Mouse (Mus musculus) limb, embryonic 11.5 days (tissue): ENCODE results near the gene Asf1b. TPM values are rescaled to one million over a fixed set of nuclear protein-coding genes. Genes with fewer than 3 reads are reported as not detected.

ENCODE experiments used
- ATAC-seq: fragments of 200-750 bp; cut with Nextera tagmentation; 2 replicates; pipeline ENCODE4 v1.8.0; 2017; ENCODE audit warnings: low read depth; ENCODE audit not compliant: insufficient number of reproducible peaks, low FRiP score, low TSS enrichment
- DNase-seq: peaks from one replicate; pipeline ENCODE4 v3.0.0-alpha.2; 2015; ENCODE audit warnings: low spot score
- H3K27ac ChIP-seq: fragments of 300-500 bp; sonication (generic); replicated peaks from 2 replicates; pipeline ENCODE4 v1.5.1; 2014; ENCODE audit warnings: low read depth, mild to moderate bottlenecking, low read length
- H3K27me3 ChIP-seq: fragments of 300-500 bp; sonication (generic); 2 replicates; pipeline ENCODE4 v1.6.1; 2014; ENCODE audit warnings: mild to moderate bottlenecking, low read length, mixed read lengths; ENCODE audit not compliant: control insufficient read depth, insufficient read depth
- H3K36me3 ChIP-seq: fragments of 300-500 bp; sonication (generic); 2 replicates; pipeline ENCODE4 v1.6.1; 2014; ENCODE audit warnings: mild to moderate bottlenecking, low read length, moderate library complexity, mixed read lengths; ENCODE audit not compliant: control insufficient read depth, insufficient read depth
- H3K4me1 ChIP-seq: fragments of 300-500 bp; sonication (generic); 2 replicates; pipeline ENCODE4 v1.6.1; 2014; ENCODE audit warnings: low read length, mixed read lengths; ENCODE audit not compliant: control insufficient read depth, insufficient read depth
- H3K4me2 ChIP-seq: fragments of 300-500 bp; sonication (generic); 2 replicates; pipeline ENCODE4 v1.6.1; 2014; ENCODE audit warnings: low read depth, mild to moderate bottlenecking, moderate library complexity; ENCODE audit not compliant: severe bottlenecking
- H3K4me3 ChIP-seq: fragments of 300-500 bp; sonication (generic); 2 replicates; pipeline ENCODE4 v1.5.1; 2014; ENCODE audit warnings: low read depth, low read length
- H3K9ac ChIP-seq: fragments of 300-500 bp; sonication (generic); 2 replicates; pipeline ENCODE4 v1.6.1; 2014; ENCODE audit warnings: mild to moderate bottlenecking, low read length
- H3K9me3 ChIP-seq: fragments of 300-500 bp; sonication (generic); 2 replicates; pipeline ENCODE4 v1.6.1; 2016; ENCODE audit warnings: low read length; ENCODE audit not compliant: control insufficient read depth
- WGBS: fragments of 180-500 bp; shearing (Covaris S2); extraction: QIAGEN DNeasy Blood & Tissue Kit; methylation state at CpG from one replicate; pipeline ENCODE4 v1.1.7; 2014; 5-methylcytosine and 5-hydroxymethylcytosine counted together
- polyA plus RNA-seq: library from polyadenylated mRNA; unstranded; fragments of >200 nt; fragmentation: Nextera tagmentation; extraction: Ambion mirVana; gene quantifications from 2 replicates; pipeline ENCODE4 v1.2.1, GENCODE M21; 2014

The Asf1b gene
- polyA plus RNA-seq = 81.8 and 84.1 TPM in 2 replicates

DNA sequence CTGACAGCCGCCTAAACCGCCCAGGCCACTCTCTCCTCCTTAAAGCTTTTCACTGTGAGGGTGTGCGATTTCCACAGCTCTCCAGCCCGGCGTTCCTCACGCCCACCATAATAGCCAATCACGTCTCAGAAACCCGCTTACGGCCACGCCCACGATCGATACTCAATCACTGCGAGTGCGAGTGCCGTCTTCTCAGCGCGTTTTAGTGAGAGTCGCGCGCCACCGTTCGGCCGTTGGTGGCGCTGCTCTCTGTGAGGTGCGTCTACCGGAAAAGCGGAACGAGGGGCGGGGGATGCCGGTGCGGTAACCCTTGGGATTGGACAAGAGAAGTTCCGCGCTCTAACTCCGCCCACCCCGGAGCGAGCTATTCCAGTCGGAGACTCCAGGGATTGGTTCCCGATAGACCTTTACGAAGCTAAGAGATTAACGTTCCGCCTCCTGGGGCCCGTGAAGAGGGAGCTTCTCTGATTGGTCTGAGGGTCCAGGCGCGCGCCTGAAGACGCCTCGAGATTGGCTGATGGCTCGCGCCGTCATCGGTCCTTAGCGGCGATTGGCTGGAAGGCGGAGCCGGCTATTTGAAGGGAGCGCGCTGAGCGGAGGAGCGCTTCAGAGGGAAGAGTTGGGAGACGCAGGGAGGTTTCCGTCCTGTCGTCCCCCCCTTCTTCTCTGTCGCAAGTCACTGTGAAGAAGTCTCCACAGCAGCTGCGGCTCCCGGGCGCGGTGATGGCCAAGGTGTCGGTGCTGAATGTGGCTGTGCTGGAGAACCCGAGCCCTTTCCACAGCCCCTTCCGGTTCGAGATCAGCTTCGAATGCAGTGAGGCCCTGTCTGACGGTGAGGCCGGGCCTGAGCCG lies at the start of gene Asf1b, which contains the start of gene Gm10644:
Gene Asf1b (plus strand): TSS at position 402 of the 852 bp plus-strand sequence.
Gene Gm10644 (minus strand): TSS at position 100 of the 852 bp plus-strand sequence.
- Histone ChIP-seq H3K9ac (peak within 1 kb of the TSS; percentile 51), H3K27me3 (no peaks in the 10 kb centered on the region), H3K4me3 (peak within 1 kb of the TSS; percentile 79), H3K9me3 (no peaks in the 10 kb centered on the region), H3K4me2 (peak within 1 kb of the TSS; percentile 81), H3K4me1 (peaks cover 7% of the 10 kb centered on the region), H3K36me3 (no peaks in the 10 kb centered on the region), H3K27ac (no peak within 1 kb of the TSS; the same call in 1 of the 2 replicates)
- under 1% methylated on average over 75 of the region's 75 CpGs for WGBS
- ATAC-seq (peak; percentile 100), DNase-seq (peak; percentile 99)

DNA sequence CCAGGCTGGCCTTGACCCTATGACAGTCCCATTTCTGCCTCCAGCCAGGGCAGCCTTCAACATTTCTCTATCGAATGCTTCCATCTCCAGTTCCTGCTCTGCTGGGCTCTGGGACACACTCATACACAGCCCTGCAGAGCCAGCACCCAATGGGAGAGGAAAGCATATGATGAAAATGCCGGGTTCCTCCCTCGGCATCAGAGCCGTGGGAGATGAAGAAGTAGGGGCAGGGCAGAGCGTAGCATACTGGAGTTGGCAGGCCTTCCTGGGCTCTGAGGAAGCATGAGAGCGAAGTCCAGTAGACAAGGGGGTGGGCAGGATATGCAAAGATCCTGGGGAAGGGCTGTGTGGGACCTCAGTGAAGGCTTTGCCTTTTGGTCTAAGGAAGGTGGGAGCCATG lies 46.7 kb upstream of the Asf1b start:
- Histone ChIP-seq H3K4me2 (no peak overlapping the region), H3K4me3 (no peak overlapping the region), H3K27ac (no peak overlapping the region), H3K36me3 (no peaks in the 10 kb centered on the region), H3K9me3 (no peaks in the 10 kb centered on the region), H3K27me3 (no peaks in the 10 kb centered on the region), H3K4me1 (peaks cover 11% of the 10 kb centered on the region), H3K9ac (0 out of 2 replicates have a peak overlapping the region, but pooled peaks have one; percentile 3)
- ATAC-seq (no peak), DNase-seq (no peak)
- 85% methylated on average over 6 of the region's 6 CpGs for WGBS

DNA sequence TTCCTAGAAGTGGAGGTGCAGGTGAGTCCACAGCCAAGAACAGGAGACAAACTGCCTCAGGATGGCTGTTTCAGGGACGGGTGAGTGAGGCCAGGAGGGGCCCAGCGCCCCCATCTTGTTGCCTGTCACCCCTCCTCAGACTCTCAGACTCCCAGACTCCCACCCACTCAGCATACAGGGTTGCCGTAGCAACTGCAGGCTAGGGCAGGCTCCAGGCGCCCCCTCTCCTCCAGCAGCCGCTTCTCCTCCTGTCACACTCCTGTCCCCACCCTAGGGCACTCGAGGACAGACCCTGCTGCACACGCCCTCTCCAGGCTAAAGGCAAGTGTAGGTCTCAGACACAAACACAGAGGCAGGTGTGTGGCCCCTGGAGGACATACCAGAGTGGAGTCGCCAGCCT lies 46.0 kb upstream of the Asf1b start:
- Histone ChIP-seq H3K9me3 (no peaks in the 10 kb centered on the region), H3K4me2 (no peak overlapping the region), H3K27me3 (no peaks in the 10 kb centered on the region), H3K36me3 (no peaks in the 10 kb centered on the region), H3K9ac (no peak overlapping the region), H3K4me3 (no peak overlapping the region), H3K27ac (no peak overlapping the region), H3K4me1 (peaks cover 4% of the 10 kb centered on the region; the same call in 1 of the 2 replicates)
- ATAC-seq (no peak), DNase-seq (no peak)
- 63% methylated on average over 8 of the region's 8 CpGs for WGBS

DNA sequence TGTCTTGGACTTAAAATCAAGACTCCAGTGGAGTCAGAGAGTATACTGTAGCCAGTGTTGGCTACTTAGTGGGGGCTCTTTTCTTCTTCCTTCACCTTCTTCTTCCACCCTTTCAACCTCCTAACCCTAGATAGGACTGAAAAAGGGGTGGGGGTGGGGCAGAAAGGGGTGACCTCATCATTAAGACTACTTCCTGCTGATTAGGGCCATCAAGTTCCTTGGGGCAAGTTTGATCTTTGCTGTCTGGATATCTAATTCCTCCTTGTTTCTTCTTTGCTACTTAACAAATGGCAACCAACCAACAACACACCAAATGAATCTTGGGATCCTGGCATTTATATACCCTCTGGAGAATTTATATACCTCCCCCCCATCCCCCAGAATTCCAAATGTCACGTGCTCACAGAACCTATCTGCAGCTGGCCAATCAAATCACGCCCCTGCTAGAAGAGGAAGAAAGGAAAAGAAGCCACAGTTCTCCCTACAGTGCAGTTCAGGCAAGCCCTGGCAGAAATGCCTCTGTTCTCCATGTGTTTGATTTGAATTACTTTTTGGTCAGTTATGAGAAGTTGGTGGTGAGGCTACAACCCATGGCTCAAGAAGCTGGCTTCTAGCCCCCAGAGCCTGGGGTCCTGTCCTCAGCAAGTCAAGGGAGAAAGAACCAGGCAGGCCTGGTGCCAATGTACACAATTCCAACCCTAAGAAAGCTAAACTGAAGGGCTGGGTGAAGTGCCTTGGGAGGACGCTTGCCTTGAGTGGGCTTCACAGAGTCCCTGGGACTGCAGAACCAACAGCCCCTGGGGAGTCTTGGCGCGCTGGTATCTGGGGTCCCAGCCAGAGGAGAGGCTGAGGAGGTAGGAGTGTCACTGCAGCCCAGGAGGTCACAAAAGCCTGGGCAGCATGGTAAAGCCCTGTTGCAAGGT lies 43.2 kb upstream of the Asf1b start:
- WGBS = 74% methylated on average over 5 of the region's 5 CpGs
- peaks cover 8% of the 10 kb centered on the region for H3K4me1 ChIP-seq

DNA sequence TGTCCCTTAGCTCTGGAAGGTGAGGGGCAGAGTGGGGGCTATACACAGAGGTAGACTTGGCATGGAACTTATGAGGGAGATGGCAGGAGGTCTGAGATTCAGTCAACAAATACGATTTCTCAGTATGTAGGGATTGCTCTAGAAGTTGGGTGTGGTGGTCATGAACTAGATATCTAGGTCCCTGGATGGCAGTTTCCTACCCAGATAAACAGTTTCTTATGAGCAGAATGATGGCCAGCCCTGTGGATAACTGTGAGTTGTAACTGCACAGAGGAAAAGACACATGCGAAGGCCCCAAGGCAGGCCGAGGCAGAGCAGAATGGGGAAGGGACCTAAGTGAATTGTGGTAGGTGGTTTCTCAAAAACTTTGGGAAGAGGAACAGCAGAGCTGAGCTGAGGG lies 41.1 kb upstream of the Asf1b start:
- H3K4me1 ChIP-seq = peaks cover 8% of the 10 kb centered on the region
- H3K27ac ChIP-seq = no peak overlapping the region
- H3K4me2 ChIP-seq = no peak overlapping the region
- 93% methylated on average over 3 of the region's 3 CpGs for WGBS
- no peak for DNase-seq
- H3K4me3 ChIP-seq = no peak overlapping the region
- ATAC-seq = no peak
- no peak overlapping the region for H3K9ac ChIP-seq
- H3K27me3 ChIP-seq = no peaks in the 10 kb centered on the region
- no peaks in the 10 kb centered on the region for H3K9me3 ChIP-seq
- no peaks in the 10 kb centered on the region for H3K36me3 ChIP-seq

More for the DNA sequence above, 43.2 kb upstream of the Asf1b start:
- ATAC-seq (no peak), DNase-seq (no peak)
- H3K9ac ChIP-seq = no peak overlapping the region
- no peak overlapping the region for H3K4me2 ChIP-seq
- H3K27ac ChIP-seq = no peak overlapping the region
- H3K4me3 ChIP-seq = no peak overlapping the region
- H3K9me3 ChIP-seq = no peaks in the 10 kb centered on the region
- H3K27me3 ChIP-seq = no peaks in the 10 kb centered on the region
- no peaks in the 10 kb centered on the region for H3K36me3 ChIP-seq

DNA sequence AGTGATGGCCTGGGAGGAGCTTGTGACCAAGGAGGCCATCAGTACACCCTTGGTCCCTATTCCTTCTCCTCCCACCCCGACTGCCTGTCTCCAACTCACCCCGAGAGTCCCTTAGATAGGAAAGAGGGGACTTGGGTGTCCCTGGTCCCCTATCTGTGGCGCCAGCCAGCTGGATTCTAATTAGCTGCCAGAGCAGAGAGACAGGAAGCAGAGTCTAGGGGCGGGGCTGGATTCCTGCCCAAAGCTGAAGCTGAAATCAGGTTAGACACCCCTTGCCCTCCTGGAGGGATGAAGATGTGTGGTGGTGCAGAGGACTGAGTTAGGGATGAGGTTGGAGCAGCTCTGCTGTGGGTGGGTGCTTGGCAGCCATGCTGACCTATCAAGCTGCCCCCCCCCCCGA lies 40.4 kb upstream of the Asf1b start:
- Histone ChIP-seq H3K9ac (no peak overlapping the region), H3K27ac (no peak overlapping the region), H3K27me3 (no peaks in the 10 kb centered on the region), H3K4me3 (no peak overlapping the region), H3K36me3 (peaks cover 4% of the 10 kb centered on the region), H3K4me1 (peaks cover 8% of the 10 kb centered on the region), H3K4me2 (no peak overlapping the region), H3K9me3 (no peaks in the 10 kb centered on the region)
- 60% methylated on average over 5 of the region's 5 CpGs for WGBS
- DNase-seq (no peak), ATAC-seq (no peak)

DNA sequence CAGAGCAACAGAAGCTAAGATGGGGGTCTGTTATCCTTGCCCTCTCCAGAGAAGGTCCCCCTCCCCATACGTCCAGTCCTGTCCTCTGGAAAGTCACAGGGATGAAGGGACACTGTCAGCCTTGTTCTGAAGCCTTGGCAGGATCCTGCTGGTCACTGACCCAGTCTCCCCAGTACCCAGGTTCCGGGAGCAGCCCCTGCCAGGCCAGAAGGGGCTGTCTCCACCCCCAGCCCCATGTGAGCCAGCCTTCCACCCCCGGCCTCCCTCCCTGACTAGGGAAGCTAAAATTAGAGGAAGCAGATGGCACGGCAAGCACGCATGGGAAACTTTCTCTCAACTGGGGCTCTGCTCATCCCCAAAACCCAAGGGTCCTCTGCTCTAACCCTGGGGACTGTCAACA lies 39.3 kb upstream of the Asf1b start:
- Histone ChIP-seq H3K4me2 (no peak overlapping the region), H3K9me3 (no peaks in the 10 kb centered on the region), H3K9ac (no peak overlapping the region), H3K36me3 (peaks cover 8% of the 10 kb centered on the region), H3K27me3 (no peaks in the 10 kb centered on the region), H3K27ac (no peak overlapping the region), H3K4me3 (no peak overlapping the region), H3K4me1 (peaks cover 8% of the 10 kb centered on the region)
- no peak for ATAC-seq
- WGBS = 84% methylated on average over 5 of the region's 5 CpGs
- DNase-seq = no peak

DNA sequence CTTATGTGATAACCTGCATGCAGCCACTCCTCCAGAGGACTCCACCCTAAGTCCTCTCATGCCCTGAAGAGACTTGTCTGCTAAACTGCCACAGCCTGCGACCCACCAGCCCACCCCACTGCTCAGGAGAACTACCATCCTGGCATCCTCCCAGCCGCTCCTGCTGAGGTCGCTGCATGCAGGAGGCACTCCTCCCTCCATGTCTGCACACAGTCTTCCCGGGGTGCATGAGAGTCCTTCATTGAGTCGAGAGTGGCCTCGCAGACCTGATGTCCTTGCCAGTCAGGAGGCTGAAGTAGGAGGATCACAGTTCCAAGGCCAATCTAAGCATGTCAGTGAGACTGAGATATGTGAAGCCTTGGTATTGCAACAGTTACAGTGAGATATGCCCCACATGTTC lies 37.7 kb upstream of the Asf1b start:
- Histone ChIP-seq H3K4me1 (peaks cover 8% of the 10 kb centered on the region), H3K27me3 (no peaks in the 10 kb centered on the region), H3K9ac (no peak overlapping the region), H3K27ac (no peak overlapping the region), H3K9me3 (no peaks in the 10 kb centered on the region), H3K4me2 (no peak overlapping the region), H3K4me3 (no peak overlapping the region), H3K36me3 (peaks cover 9% of the 10 kb centered on the region)
- no peak for ATAC-seq
- DNase-seq = no peak
- WGBS = 86% methylated on average over 6 of the region's 6 CpGs
